Mouse (Mus musculus): ENCODE results near the gene Gm20388.

DNA sequence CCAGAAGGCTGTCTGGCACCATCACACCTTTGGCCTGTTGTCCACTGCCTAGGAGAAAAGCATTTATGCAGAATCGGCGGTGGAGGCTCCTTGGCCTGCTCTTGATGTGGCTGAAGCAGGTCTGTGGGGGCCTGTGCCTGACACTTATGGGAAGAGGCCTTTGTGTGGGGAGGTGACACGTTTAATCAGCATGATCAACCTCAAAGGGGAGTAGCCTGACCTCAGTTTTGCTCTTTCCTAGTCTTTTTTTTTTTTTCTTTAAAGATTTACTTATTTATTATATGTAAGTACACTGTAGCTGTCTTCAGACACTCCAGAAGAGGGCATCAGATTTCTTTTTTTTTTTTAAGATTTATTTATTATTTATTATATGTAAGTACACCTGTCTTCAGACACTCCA, 2052.3 kb downstream of the Gm20388 start:
- TF ChIP-seq POLR2A (IDR thresholded peaks at IDR 0.05; ENCODE audit: low read depth, low read length) (no peak), CTCF (conservative IDR thresholded peaks at IDR 0.05; ENCODE audit: insufficient read depth, insufficient read length, low read depth, low read length) (no peak)

Measured in kidney, adult 2 months (tissue).